Mouse (Mus musculus): ENCODE measurements at regions not wholly inside any gene's neighbourhood (a gene's known extent, or its start where the extent isn't known, plus 50 kb on each side); places are given as distances from the start of the nearest gene placed in this dataset.

GRCm38 (mm10) chr17:85758581-85759098 lies 70.6 kb upstream of the Six2 start:
- DNase-seq = no peak

GRCm38 (mm10) chr17:85757647-85758046 lies 69.6 kb upstream of the Six2 start:
- no peak for DNase-seq

GRCm38 (mm10) chr17:85755557-85755956 lies 67.5 kb upstream of the Six2 start:
- DNase-seq = no peak

GRCm38 (mm10) chr17:85748649-85749081 lies 60.6 kb upstream of the Six2 start:
- no peak for DNase-seq

GRCm38 (mm10) chr17:85747976-85748648 lies 60.0 kb upstream of the Six2 start:
- DNase-seq = no peak
